Mouse (Mus musculus): ENCODE measurements around the gene Strip1.

- no peak for TF ChIP-seq CTCF (IDR thresholded peaks at IDR 0.05; ENCODE audit: low read depth, low read length)
- TF ChIP-seq POLR2A (IDR thresholded peaks at IDR 0.05; ENCODE audit: borderline replicate concordance, low read depth, low read length) = no peak
Observed at GRCm38 (mm10) chr3:107627641-107628040, 3.9 kb downstream of the Strip1 start.
